In the genomic region with DNA sequence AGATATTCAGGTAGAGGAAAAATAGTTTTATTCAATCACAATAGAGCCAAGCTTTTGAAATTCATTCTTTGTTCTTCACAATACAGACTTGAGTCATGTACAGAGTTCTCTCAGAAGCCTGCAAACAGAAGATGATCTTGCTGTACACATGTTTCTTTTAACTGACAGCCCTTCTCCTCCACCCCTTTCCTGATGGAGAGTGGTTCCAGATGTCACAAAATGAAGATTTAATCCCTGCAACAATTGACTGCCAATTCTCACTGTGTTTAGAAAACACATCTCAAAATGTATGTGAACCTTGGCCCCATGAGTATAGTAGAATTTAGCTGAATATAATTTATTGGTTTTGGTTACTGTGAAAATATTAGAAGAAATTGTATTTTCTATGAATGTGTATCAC, we compare ENCODE assay signal across 21 mouse cellular contexts.
"Had no signal": no experiment of that assay in that cellular context is flagged by ENCODE, and none has a peak within 500 bp of the region (broad histone marks: within the 10 kb centered on the region; RNA-seq: fewer than 3 reads in every experiment).

No protein-coding gene starts in this region.

- H3K27me3 ChIP-seq: limb, embryonic 13.5 days; liver, embryonic 13.5 days; midbrain, embryonic 12.5 days; midbrain, embryonic 15.5 days; neural tube, embryonic 12.5 days; neural tube, embryonic 15.5 days had no signal

- H3K27ac ChIP-seq: limb, embryonic 13.5 days; liver, embryonic 13.5 days; macrophage; midbrain, embryonic 12.5 days; midbrain, embryonic 15.5 days; neural tube, embryonic 12.5 days; neural tube, embryonic 15.5 days; stomach, postnatal 0 days had no signal

- H3K4me3 ChIP-seq: limb, embryonic 13.5 days; liver, embryonic 13.5 days; midbrain, embryonic 12.5 days; midbrain, embryonic 15.5 days; neural tube, embryonic 12.5 days; neural tube, embryonic 15.5 days had no signal

- ATAC-seq: inflammation-experienced regulatory T-cells, adult 6 months; intestine, embryonic 16.5 days; midbrain, embryonic 15.5 days had no signal

- H3K36me3 ChIP-seq: limb, embryonic 13.5 days; liver, embryonic 13.5 days; midbrain, embryonic 12.5 days; midbrain, embryonic 15.5 days; neural tube, embryonic 12.5 days; neural tube, embryonic 15.5 days had no signal

- H3K4me1 ChIP-seq: limb, embryonic 13.5 days; liver, embryonic 13.5 days; midbrain, embryonic 12.5 days; midbrain, embryonic 15.5 days; neural tube, embryonic 12.5 days; neural tube, embryonic 15.5 days had no signal

- H3K9me3 ChIP-seq: limb, embryonic 13.5 days; liver, embryonic 13.5 days; midbrain, embryonic 12.5 days; midbrain, embryonic 15.5 days; neural tube, embryonic 12.5 days; neural tube, embryonic 15.5 days had no signal

- H3K4me2 ChIP-seq: limb, embryonic 13.5 days; liver, embryonic 13.5 days; midbrain, embryonic 12.5 days; midbrain, embryonic 15.5 days; neural tube, embryonic 12.5 days; neural tube, embryonic 15.5 days had no signal

- H3K9ac ChIP-seq: limb, embryonic 13.5 days; liver, embryonic 13.5 days; midbrain, embryonic 12.5 days; midbrain, embryonic 15.5 days; neural tube, embryonic 12.5 days; neural tube, embryonic 15.5 days had no signal

- DNase-seq: kidney, adult 18-20 months; kidney, adult 9 months; kidney, postnatal 14 days; kidney, postnatal 4 days; left cerebral cortex, postnatal 4 days; liver, embryonic 13.5 days; right cerebral cortex, adult 18-20 months; right cerebral cortex, postnatal 14 days; right cerebral cortex, postnatal 4 days; thymus, adult 2 months; thymus, postnatal 14 days; thymus, postnatal 4 days had no signal
